Mouse (Mus musculus) heart, postnatal 0 days (tissue): ENCODE measurements around the gene Cfap45.
A peak's percentile ranks its signal among the peaks of the same experiment; 100 is the strongest.

Experiments
- CTCF ChIP-seq: IDR thresholded peaks from 2 replicates; pipeline ENCODE4 v1.5.1; 2016; ENCODE audit warnings: antibody characterized with exemption, control low read depth, low read depth
- EP300 ChIP-seq: IDR thresholded peaks from 2 replicates; pipeline ENCODE4 v1.6.1; 2016; ENCODE audit warnings: antibody characterized with exemption, low read depth

- no peak for TF ChIP-seq CTCF
- TF ChIP-seq EP300, result 0 out of 2 replicates have a peak, but pooled peaks have one; percentile 2
These were observed 6.4 kb upstream of the Cfap45 start for GRCm38 (mm10) chr1:172514213-172514529.
